Mouse (Mus musculus): ENCODE measurements around the gene Rtp2. TPM values are rescaled to one million over a fixed set of nuclear protein-coding genes. Genes with fewer than 3 reads are reported as not detected.

Rtp2 gene
- total RNA-seq, 2 experiments from 2014 or later, result 0.47 to 0.49 TPM

DNA sequence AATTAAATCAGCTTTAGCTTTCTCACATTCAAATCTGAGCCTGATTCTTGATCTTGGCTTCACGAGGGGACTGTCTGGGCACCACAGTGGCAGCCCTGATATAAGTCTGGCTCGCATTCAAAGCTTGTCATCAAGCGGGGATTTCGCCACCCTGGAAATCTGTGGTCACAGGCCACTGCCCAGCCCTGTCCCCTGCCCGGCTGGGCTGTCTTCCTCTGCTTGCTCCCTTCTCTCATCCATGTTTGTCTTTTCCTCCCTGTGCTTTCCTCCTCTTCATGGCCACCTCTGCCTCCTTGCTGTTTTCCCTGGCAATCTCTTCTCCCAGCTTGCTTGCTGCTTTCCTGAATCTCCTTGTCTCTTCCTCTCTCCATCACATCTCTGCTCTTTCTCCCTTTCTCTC is 34.7 kb downstream of the Rtp2 start:
- DNase-seq (ENCODE audit: extremely low spot score in 1 of 2, low spot score in 1 of 2), result no peak

DNA sequence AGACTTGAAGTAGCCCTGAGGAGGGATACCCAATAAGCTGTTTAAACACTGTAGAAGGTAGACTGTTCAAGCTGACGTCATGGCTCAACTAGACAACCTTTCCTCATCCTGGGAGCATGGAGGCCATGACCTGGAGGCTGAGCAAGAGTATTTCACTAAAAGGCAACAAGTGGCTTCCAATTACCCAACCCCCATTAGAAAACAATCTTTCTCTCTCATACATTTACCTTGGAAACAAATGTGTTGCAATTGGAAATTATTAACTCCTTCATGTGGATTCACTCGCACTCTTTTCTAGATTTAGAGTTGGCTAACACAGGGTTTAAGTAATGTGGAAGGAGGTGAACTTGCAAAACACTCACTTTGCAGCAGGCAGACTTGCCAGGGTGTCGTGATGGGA is 37.1 kb downstream of the Rtp2 start:
- no peak for DNase-seq (ENCODE audit: extremely low spot score in 1 of 2, low spot score in 1 of 2)

DNA sequence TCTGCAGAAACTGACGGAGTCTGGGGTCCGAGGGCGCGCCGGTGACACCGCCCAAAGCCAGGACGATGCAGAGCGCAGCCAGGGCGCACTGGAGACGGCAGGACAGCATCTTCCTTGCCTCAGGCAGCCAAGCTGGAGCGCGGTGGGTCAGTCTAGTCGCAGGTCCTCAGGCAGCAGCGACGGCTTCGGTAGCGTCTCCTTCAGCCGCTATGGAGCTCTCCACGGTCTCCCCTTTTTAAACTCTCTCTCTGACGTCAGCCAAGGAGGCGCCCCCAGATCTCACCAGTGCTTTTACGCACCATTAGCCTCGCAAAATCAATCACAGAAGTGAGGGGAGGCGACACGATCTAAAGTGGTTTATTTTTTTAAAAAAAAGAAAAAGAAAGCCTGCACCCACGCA is 41.6 kb downstream of the Rtp2 start, which contains the start of gene Sst:
Gene Sst, minus strand, starts transcription at position 323 of the 400 bp plus-strand sequence.
- no peak for DNase-seq (ENCODE audit: extremely low spot score in 1 of 2, low spot score in 1 of 2)

DNA sequence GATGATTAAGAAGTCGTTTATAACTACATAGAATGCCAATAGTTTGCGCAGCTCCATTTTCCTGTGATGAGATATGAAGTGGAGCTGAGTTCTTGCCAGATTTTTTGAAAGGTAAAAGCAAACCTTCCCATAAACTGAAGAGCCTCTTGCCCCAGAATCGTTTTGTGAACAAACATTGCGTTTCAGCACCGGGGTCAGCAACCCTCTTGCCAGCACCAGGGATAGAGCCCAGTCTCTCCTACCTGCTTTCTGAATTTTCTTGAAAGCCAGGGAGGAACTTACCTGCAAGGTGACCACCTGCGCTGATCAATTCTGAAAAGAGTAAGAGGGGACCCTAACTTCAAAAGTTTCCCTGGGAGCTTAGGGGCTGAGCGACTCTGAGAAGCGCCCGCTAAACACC is 42.0 kb downstream of the Rtp2 start:
- DNase-seq (ENCODE audit: extremely low spot score in 1 of 2, low spot score in 1 of 2), result no peak

DNA sequence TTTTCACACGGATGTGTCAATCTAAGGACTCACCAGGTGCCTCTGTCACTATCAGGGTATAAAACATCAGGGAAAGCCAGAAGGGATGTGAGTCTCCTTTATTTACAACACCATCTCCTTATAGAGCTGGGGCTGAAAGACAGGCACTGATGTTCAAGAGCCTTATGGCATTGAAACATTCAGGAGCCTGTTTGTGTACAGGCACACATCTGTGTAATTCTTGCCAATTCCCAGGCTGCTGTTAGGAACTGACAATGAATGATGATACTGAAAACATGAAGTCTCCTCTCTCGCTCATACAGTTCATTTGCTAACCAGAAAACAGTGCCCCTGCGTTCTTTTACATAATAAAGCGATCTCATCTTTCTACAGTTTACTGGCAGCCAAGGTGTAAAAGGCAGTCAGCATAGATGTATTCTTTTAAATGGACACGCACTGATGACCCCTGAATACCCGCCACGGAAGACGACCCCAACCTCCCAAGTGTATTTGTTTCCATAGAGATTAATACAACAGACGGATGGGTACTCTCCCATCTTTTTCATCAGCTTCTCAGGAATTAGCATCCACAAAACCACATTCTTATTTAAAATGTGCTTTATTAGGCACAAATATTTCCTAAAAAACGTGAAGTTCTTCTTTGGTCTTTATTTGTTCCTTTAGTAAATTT is 44.1 kb downstream of the Rtp2 start:
- no peak for DNase-seq (ENCODE audit: extremely low spot score in 1 of 2, low spot score in 1 of 2)

DNA sequence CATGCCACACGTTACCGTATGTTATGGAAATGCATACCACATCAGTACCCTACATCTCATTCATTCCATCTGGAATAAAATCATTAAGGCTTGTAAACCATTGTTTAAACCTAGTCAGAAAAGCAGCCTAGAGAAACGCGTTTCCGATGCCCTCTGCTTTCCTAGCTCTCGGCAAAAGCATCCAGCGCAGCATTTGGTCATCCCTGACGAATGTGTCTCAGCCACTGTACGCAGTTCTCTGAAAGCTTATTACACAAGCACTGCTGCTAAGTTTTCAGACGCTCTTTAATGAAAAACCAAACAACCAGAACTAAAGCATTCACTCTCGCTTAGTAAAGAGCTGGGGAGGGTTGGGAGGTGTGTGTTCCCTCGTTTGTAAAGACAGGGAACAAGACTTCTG is 47.1 kb downstream of the Rtp2 start:
- DNase-seq (ENCODE audit: extremely low spot score in 1 of 2, low spot score in 1 of 2), result no peak

Other genes with a start within 250 kb of the Rtp2 start
- 100 to 1,000 TPM; 425 to 485 TPM for gene Sst, start 41.4 kb downstream of the Rtp2 start, total RNA-seq (2021)
- gene Gm37419, start 56.1 kb upstream of the Rtp2 start, total RNA-seq (2021), result not detected
- 10 to 100 TPM; 50.2 to 53.1 TPM for gene Bcl6, start 56.5 kb upstream of the Rtp2 start, total RNA-seq (2021)

Measured in layer of hippocampus, postnatal 25 days (tissue).